Mouse (Mus musculus) ES-Bruce4 (cell line): Measurements from ENCODE around the gene Muc20.

Source experiments
- CTCF ChIP-seq: IDR thresholded peaks from one replicate; pipeline ENCODE4 v1.8.1; 2011; ENCODE audit warnings: low read depth, low read length
- EP300 ChIP-seq: IDR thresholded peaks from 2 replicates; pipeline ENCODE4 v1.6.1; 2011; ENCODE audit warnings: low read depth, low read length; ENCODE audit not compliant: insufficient read depth

- TF ChIP-seq EP300 (no peak), CTCF (no peak)
Measured at GRCm38 (mm10) chr16:32813771-32814170, 16.5 kb upstream of the Muc20 start.
